Mouse (Mus musculus): ENCODE measurements at regions not wholly inside any gene's neighbourhood (a gene's known extent, or its start where the extent isn't known, plus 50 kb on each side); places are given as distances from the start of the nearest gene placed in this dataset.

GRCm38 (mm10) chr13:69263722-69264121, 264.4 kb upstream of the Adcy2 start:
- no peak for TF ChIP-seq CTCF (IDR thresholded peaks at IDR 0.05)

GRCm38 (mm10) chr13:69266071-69266470, 266.7 kb upstream of the Adcy2 start:
- no peak overlapping the region for H3K9ac ChIP-seq (replicated peaks; ENCODE audit: low read length, poor library complexity, severe bottlenecking)
- no peak overlapping the region for H3K4me2 ChIP-seq (ENCODE audit: low read depth, low read length, poor library complexity, severe bottlenecking)
- H3K9me3 ChIP-seq (ENCODE audit: low read length), result no peaks in the 10 kb centered on the region
- H3K27ac ChIP-seq (ENCODE audit: low read depth, low read length), result no peak overlapping the region
- H3K4me1 ChIP-seq (ENCODE audit: insufficient read depth, low read length), result no peaks in the 10 kb centered on the region
- WGBS, result 85% methylated on average over 1 of the region's 1 CpGs
- ATAC-seq (ENCODE audit: low FRiP score), result no peak
- DNase-seq (ENCODE audit: low spot score), result no peak
- H3K4me3 ChIP-seq (ENCODE audit: low read depth, low read length), result no peak overlapping the region
- H3K27me3 ChIP-seq (ENCODE audit: insufficient read depth, low read length), result no peaks in the 10 kb centered on the region
- no peak for TF ChIP-seq CTCF (IDR thresholded peaks at IDR 0.05)
- H3K36me3 ChIP-seq (ENCODE audit: insufficient read depth, low read length), result no peaks in the 10 kb centered on the region

More at GRCm38 (mm10) chr13:69263722-69264121, 264.4 kb upstream of the Adcy2 start:
- 83% methylated on average over 3 of the region's 3 CpGs for WGBS
- Histone ChIP-seq H3K27me3 (ENCODE audit: insufficient read depth, low read length) (no peaks in the 10 kb centered on the region), H3K9me3 (ENCODE audit: low read length) (no peaks in the 10 kb centered on the region), H3K9ac (replicated peaks; ENCODE audit: low read length, poor library complexity, severe bottlenecking) (no peak overlapping the region), H3K27ac (ENCODE audit: low read depth, low read length) (no peak overlapping the region), H3K4me1 (ENCODE audit: insufficient read depth, low read length) (no peaks in the 10 kb centered on the region), H3K4me3 (ENCODE audit: low read depth, low read length) (no peak overlapping the region), H3K36me3 (ENCODE audit: insufficient read depth, low read length) (no peaks in the 10 kb centered on the region), H3K4me2 (ENCODE audit: low read depth, low read length, poor library complexity, severe bottlenecking) (no peak overlapping the region)
- ATAC-seq (ENCODE audit: low FRiP score) (no peak), DNase-seq (ENCODE audit: low spot score) (peak; percentile 53)

GRCm38 (mm10) chr13:69272506-69272905, 261.0 kb upstream of the Nsun2 start:
- TF ChIP-seq CTCF (IDR thresholded peaks at IDR 0.05), result no peak
- Histone ChIP-seq H3K36me3 (ENCODE audit: insufficient read depth, low read length) (no peaks in the 10 kb centered on the region), H3K9me3 (ENCODE audit: low read length) (no peaks in the 10 kb centered on the region), H3K9ac (replicated peaks; ENCODE audit: low read length, poor library complexity, severe bottlenecking) (no peak overlapping the region), H3K27ac (ENCODE audit: low read depth, low read length) (no peak overlapping the region), H3K27me3 (ENCODE audit: insufficient read depth, low read length) (no peaks in the 10 kb centered on the region), H3K4me3 (ENCODE audit: low read depth, low read length) (no peak overlapping the region), H3K4me2 (ENCODE audit: low read depth, low read length, poor library complexity, severe bottlenecking) (no peak overlapping the region), H3K4me1 (ENCODE audit: insufficient read depth, low read length) (no peaks in the 10 kb centered on the region)
- ATAC-seq (ENCODE audit: low FRiP score) (no peak), DNase-seq (ENCODE audit: low spot score) (no peak)
- WGBS, result 53% methylated on average over 3 of the region's 3 CpGs

- DNase-seq (ENCODE audit: low spot score) (peak; percentile 22), ATAC-seq (ENCODE audit: low FRiP score) (no peak)
- Histone ChIP-seq H3K9ac (replicated peaks; ENCODE audit: low read length, poor library complexity, severe bottlenecking) (no peak overlapping the region), H3K4me2 (ENCODE audit: low read depth, low read length, poor library complexity, severe bottlenecking) (no peak overlapping the region), H3K4me3 (ENCODE audit: low read depth, low read length) (no peak overlapping the region), H3K27ac (ENCODE audit: low read depth, low read length) (no peak overlapping the region), H3K27me3 (ENCODE audit: insufficient read depth, low read length) (no peaks in the 10 kb centered on the region), H3K9me3 (ENCODE audit: low read length) (no peaks in the 10 kb centered on the region), H3K36me3 (ENCODE audit: insufficient read depth, low read length) (no peaks in the 10 kb centered on the region), H3K4me1 (ENCODE audit: insufficient read depth, low read length) (no peaks in the 10 kb centered on the region)
- TF ChIP-seq CTCF (IDR thresholded peaks at IDR 0.05), result no peak
- WGBS, result 72% methylated on average over 8 of the region's 8 CpGs
These were observed 253.9 kb upstream of the Nsun2 start for GRCm38 (mm10) chr13:69279647-69280046.

- no peak overlapping the region for H3K4me2 ChIP-seq (ENCODE audit: low read depth, low read length, poor library complexity, severe bottlenecking)
- H3K4me1 ChIP-seq (ENCODE audit: insufficient read depth, low read length), result no peaks in the 10 kb centered on the region
- H3K4me3 ChIP-seq (ENCODE audit: low read depth, low read length), result no peak overlapping the region
- DNase-seq (ENCODE audit: low spot score) (no peak), ATAC-seq (ENCODE audit: low FRiP score) (no peak)
- H3K27ac ChIP-seq (ENCODE audit: low read depth, low read length), result no peak overlapping the region
- TF ChIP-seq CTCF (IDR thresholded peaks at IDR 0.05), result no peak
- H3K27me3 ChIP-seq (ENCODE audit: insufficient read depth, low read length), result no peaks in the 10 kb centered on the region
- no peak overlapping the region for H3K9ac ChIP-seq (replicated peaks; ENCODE audit: low read length, poor library complexity, severe bottlenecking)
- no peaks in the 10 kb centered on the region for H3K36me3 ChIP-seq (ENCODE audit: insufficient read depth, low read length)
- 90% methylated on average over 1 of the region's 1 CpGs for WGBS
- H3K9me3 ChIP-seq (ENCODE audit: low read length), result no peaks in the 10 kb centered on the region
These were observed 239.1 kb upstream of the Nsun2 start for GRCm38 (mm10) chr13:69294483-69294882.

GRCm38 (mm10) chr13:69303316-69303715, 230.2 kb upstream of the Nsun2 start:
- Histone ChIP-seq H3K9ac (replicated peaks; ENCODE audit: low read length, poor library complexity, severe bottlenecking) (no peak overlapping the region), H3K27ac (ENCODE audit: low read depth, low read length) (no peak overlapping the region), H3K4me3 (ENCODE audit: low read depth, low read length) (no peak overlapping the region), H3K27me3 (ENCODE audit: insufficient read depth, low read length) (no peaks in the 10 kb centered on the region), H3K36me3 (ENCODE audit: insufficient read depth, low read length) (no peaks in the 10 kb centered on the region), H3K4me2 (ENCODE audit: low read depth, low read length, poor library complexity, severe bottlenecking) (no peak overlapping the region), H3K9me3 (ENCODE audit: low read length) (no peaks in the 10 kb centered on the region), H3K4me1 (ENCODE audit: insufficient read depth, low read length) (no peaks in the 10 kb centered on the region)
- ATAC-seq (ENCODE audit: low FRiP score) (no peak), DNase-seq (ENCODE audit: low spot score) (no peak)
- TF ChIP-seq CTCF (IDR thresholded peaks at IDR 0.05), result no peak
- 88% methylated on average over 2 of the region's 2 CpGs for WGBS
